ENCODE assay signal across 10 mouse cellular contexts in genomic region chr5:112281676-112282075, GRCm38 (mm10). TPM values are rescaled to one million over a fixed set of nuclear protein-coding genes. Genes with fewer than 3 reads are reported as not detected.
A peak's percentile ranks its signal among the peaks of the same experiment; 100 is the strongest.
DNase-seq lines count a peak whose midpoint lies in the region; ATAC-seq and TF ChIP-seq lines count a peak whose summit lies in the region.
"Had no signal": no experiment of that assay in that cellular context is flagged by ENCODE, and none has a peak within 500 bp of the region (broad histone marks: within the 10 kb centered on the region; RNA-seq: fewer than 3 reads in every experiment).

No protein-coding gene starts in this region.

- DNase-seq in forebrain, postnatal 0 days = no peak
- no peak for DNase-seq in layer of hippocampus, adult 2 months (ENCODE audit: low spot score in 2 of 2)
- DNase-seq in layer of hippocampus, adult 9-11 months = no peak
- DNase-seq in MEL (ENCODE audit: low read depth, low spot score) = peak; percentile 39
- no peak for DNase-seq in gastrocnemius, adult 8-10 months (ENCODE audit: low spot score in 2 of 2)
- DNase-seq: layer of hippocampus, postnatal 36 days had no signal

- no peak for TF ChIP-seq POLR2A in MEL (IDR thresholded peaks at IDR 0.05; ENCODE audit: control insufficient read depth in 1 of 2, insufficient read depth in 1 of 2, low read depth in 1 of 2, low read length in 2 of 2, poor library complexity in 1 of 2)

- H3K9ac ChIP-seq in forebrain, embryonic 12.5 days = no peak overlapping the region
- H3K9ac ChIP-seq in forebrain, postnatal 0 days = no peak overlapping the region
- H3K9ac ChIP-seq in MEL (ENCODE audit: control insufficient read depth, low read depth, low read length, poor library complexity, severe bottlenecking) = no peak overlapping the region
- no peak overlapping the region for H3K9ac ChIP-seq in liver, embryonic 16.5 days (ENCODE audit: low read depth, low read length)
- H3K9ac ChIP-seq: liver, embryonic 14.5 days had no signal

- no peaks in the 10 kb centered on the region for H3K36me3 ChIP-seq in forebrain, embryonic 12.5 days (replicated peaks)
- H3K36me3 ChIP-seq in forebrain, postnatal 0 days (ENCODE audit: insufficient read depth) = no peaks in the 10 kb centered on the region
- H3K36me3 ChIP-seq in MEL (ENCODE audit: control insufficient read depth in 1 of 2, insufficient read depth in 2 of 2, low read length in 2 of 2) = peaks cover 0 to 74% of the 10 kb centered on the region in 2 experiments; a peak in 2 of 4 replicates
- no peaks in the 10 kb centered on the region for H3K36me3 ChIP-seq in liver, embryonic 16.5 days (ENCODE audit: control insufficient read depth, insufficient read depth)

- WGBS in forebrain, embryonic 12.5 days = 83% methylated on average over 4 of the region's 4 CpGs
- WGBS in forebrain, postnatal 0 days = 77% methylated on average over 4 of the region's 4 CpGs
- 55% methylated on average over 4 of the region's 4 CpGs for WGBS in liver, embryonic 16.5 days (ENCODE audit: insufficient replicate concordance)

- peaks cover 49% of the 10 kb centered on the region for H3K4me1 ChIP-seq in forebrain, embryonic 12.5 days
- H3K4me1 ChIP-seq in forebrain, postnatal 0 days (ENCODE audit: insufficient read depth) = no peaks in the 10 kb centered on the region
- peaks cover 16 to 88% of the 10 kb centered on the region in 2 experiments for H3K4me1 ChIP-seq in MEL (ENCODE audit: control insufficient read depth in 1 of 2, insufficient read depth in 2 of 2, low read length in 2 of 2)
- H3K4me1 ChIP-seq in liver, embryonic 16.5 days (ENCODE audit: control insufficient read depth, low read depth, low read length) = peaks cover 88% of the 10 kb centered on the region

- no peak for TF ChIP-seq EP300 in MEL (IDR thresholded peaks at IDR 0.05; ENCODE audit: low read depth in 1 of 2, low read length in 2 of 2)

- no peak for TF ChIP-seq CTCF in forebrain, postnatal 0 days (IDR thresholded peaks at IDR 0.05; ENCODE audit: low read depth)
- TF ChIP-seq CTCF in layer of hippocampus, adult 2 months (conservative IDR thresholded peaks at IDR 0.05) = no peak
- no peak for TF ChIP-seq CTCF in MEL (IDR thresholded peaks at IDR 0.05 in 2 of 3, conservative IDR thresholded peaks at IDR 0.05 in 1 of 3; ENCODE audit: control insufficient read depth in 1 of 3, insufficient read depth in 1 of 3, low read depth in 2 of 3, low read length in 3 of 3, poor library complexity in 1 of 3, severe bottlenecking in 1 of 3)

- TF ChIP-seq RAD21 in MEL (IDR thresholded peaks at IDR 0.05; ENCODE audit: low read depth, low read length) = no peak

- H3K9me3 ChIP-seq in forebrain, embryonic 12.5 days = no peaks in the 10 kb centered on the region
- H3K9me3 ChIP-seq in forebrain, postnatal 0 days (ENCODE audit: low read length) = no peaks in the 10 kb centered on the region
- H3K9me3 ChIP-seq in MEL (replicated peaks; ENCODE audit: insufficient read depth, low read length) = no peaks in the 10 kb centered on the region
- H3K9me3 ChIP-seq in liver, embryonic 16.5 days (replicated peaks; ENCODE audit: control insufficient read depth, low read length) = no peaks in the 10 kb centered on the region

- ATAC-seq in forebrain, embryonic 12.5 days (ENCODE audit: low FRiP score) = no peak
- no peak for ATAC-seq in forebrain, postnatal 0 days
- no peak for ATAC-seq in liver, embryonic 16.5 days (ENCODE audit: low read depth)
- ATAC-seq in monocyte, adult 5-6 weeks (replicated peaks; ENCODE audit: insufficient number of reproducible peaks, low FRiP score, low TSS enrichment, poor library complexity, severe bottlenecking) = no peak

- no peak overlapping the region for H3K4me3 ChIP-seq in forebrain, embryonic 12.5 days (replicated peaks)
- H3K4me3 ChIP-seq in forebrain, postnatal 0 days (ENCODE audit: low read depth, low read length) = no peak overlapping the region
- no peak overlapping the region for H3K4me3 ChIP-seq in layer of hippocampus, adult 2 months
- H3K4me3 ChIP-seq in MEL (ENCODE audit: control insufficient read depth in 1 of 2, insufficient read depth in 1 of 2, low read depth in 2 of 2, low read length in 2 of 2) = no peak overlapping the region
- H3K4me3 ChIP-seq in liver, embryonic 16.5 days (ENCODE audit: low read depth, low read length) = no peak overlapping the region

- H3K79me2 ChIP-seq in MEL (ENCODE audit: control insufficient read depth, insufficient read depth, low read length, poor library complexity) = peaks cover 84% of the 10 kb centered on the region

- H3K27ac ChIP-seq in forebrain, embryonic 12.5 days = peak overlapping the region; percentile 25; the same call in 1 of the 2 replicates
- H3K27ac ChIP-seq in forebrain, postnatal 0 days (ENCODE audit: low read depth, low read length) = no peak overlapping the region
- peak overlapping the region; percentile 18; the same call in 1 of the 2 replicates for H3K27ac ChIP-seq in layer of hippocampus, adult 2 months
- peak overlapping the region; percentile 32 for H3K27ac ChIP-seq in MEL (ENCODE audit: control insufficient read depth, low read depth, low read length)
- peak overlapping the region; percentile 73 for H3K27ac ChIP-seq in liver, embryonic 16.5 days (ENCODE audit: low read length)
- H3K27ac ChIP-seq: liver, embryonic 14.5 days had no signal

- H3K27me3 ChIP-seq in forebrain, embryonic 12.5 days = no peaks in the 10 kb centered on the region
- H3K27me3 ChIP-seq in forebrain, postnatal 0 days (ENCODE audit: insufficient read depth, low read length) = no peaks in the 10 kb centered on the region
- no peaks in the 10 kb centered on the region for H3K27me3 ChIP-seq in MEL (ENCODE audit: control insufficient read depth in 1 of 2, insufficient read depth in 2 of 2, low read length in 2 of 2)
- no peaks in the 10 kb centered on the region for H3K27me3 ChIP-seq in liver, embryonic 16.5 days (ENCODE audit: control insufficient read depth, insufficient read depth, low read depth, low read length)

- H3K4me2 ChIP-seq in forebrain, embryonic 12.5 days = no peak overlapping the region
- H3K4me2 ChIP-seq in forebrain, postnatal 0 days (ENCODE audit: low read depth) = no peak overlapping the region
- H3K4me2 ChIP-seq in liver, embryonic 16.5 days (ENCODE audit: low read depth, low read length) = peak overlapping the region; percentile 17; the same call in 1 of the 2 replicates

TF ChIP-seq in MEL, 35 proteins besides CTCF, POLR2A, EP300 and RAD21 (continues in another document):
- TF ChIP-seq MYB (IDR thresholded peaks at IDR 0.05; ENCODE audit: low read depth, low read length) (no peak), RCOR1 (IDR thresholded peaks at IDR 0.05; ENCODE audit: low read depth, low read length) (no peak)

RNA-seq across cellular contexts. Expression of gene Tpst2, which starts 5.2 kb away (rescaled TPM):
- polyA plus RNA-seq in forebrain, embryonic 12.5 days (2016; fragmentation: Nextera tagmentation; extraction: Ambion mirVana) = 27.1 and 28.6 TPM in 2 replicates
- total RNA-seq in forebrain, postnatal 0 days (2014; rRNA removed) = 43.4 and 45.0 TPM in 2 replicates
- polyA plus RNA-seq in forebrain, postnatal 0 days (2015; fragmentation: Nextera tagmentation; extraction: Ambion mirVana) = 37.9 and 39.0 TPM in 2 replicates
- 10 to 100 TPM; 45.3 to 45.4 TPM for total RNA-seq in layer of hippocampus, adult 2 months (2021)
- total RNA-seq in MEL (2012; rRNA removed) = 63.1 and 86.1 TPM in 2 replicates
- polyA plus RNA-seq in MEL (2012; ENCODE audit: insufficient read depth in 1 of 2, insufficient read length in 2 of 2, low read depth in 1 of 2, low replicate concordance in 2 of 2, missing spikeins in 1 of 2) = 10 to 100 TPM in 1 of 2 experiments, not detected in 1; 57.8 TPM
- 38.5 and 38.8 TPM in 2 replicates for polyA plus RNA-seq in liver, embryonic 16.5 days (2015; fragmentation: Nextera tagmentation; extraction: Ambion mirVana)
- 10 to 100 TPM; 13.4 to 17.6 (median 16.0) TPM for total RNA-seq in gastrocnemius, adult 8-10 months (2022)
- total RNA-seq in monocyte, adult 5-6 weeks (2017) = 60.8 to 104 TPM (median 99.4 TPM) in 3 replicates

RNA-seq across cellular contexts. Expression of gene Crybb1, which starts 26.1 kb away (rescaled TPM):
- polyA plus RNA-seq in forebrain, embryonic 12.5 days (2016; fragmentation: Nextera tagmentation; extraction: Ambion mirVana) = 1.2 and 1.3 TPM in 2 replicates
- 5.0 and 6.3 TPM in 2 replicates for total RNA-seq in forebrain, postnatal 0 days (2014; rRNA removed)
- 10.4 and 10.8 TPM in 2 replicates for polyA plus RNA-seq in forebrain, postnatal 0 days (2015; fragmentation: Nextera tagmentation; extraction: Ambion mirVana)
- 1 to 10 TPM; 6.4 to 7.8 TPM for total RNA-seq in layer of hippocampus, adult 2 months (2021)
- total RNA-seq in MEL (2012; rRNA removed) = 0.27 TPM in 1 of 2 replicates, not detected in the other
- polyA plus RNA-seq in MEL (2012; ENCODE audit: insufficient read depth in 1 of 2, insufficient read length in 2 of 2, low read depth in 1 of 2, low replicate concordance in 2 of 2, missing spikeins in 1 of 2) = under 1 TPM in 1 of 2 experiments, not detected in 1; 0.24 TPM
- 0.28 and 0.32 TPM in 2 replicates for polyA plus RNA-seq in liver, embryonic 16.5 days (2015; fragmentation: Nextera tagmentation; extraction: Ambion mirVana)
- 1 to 10 TPM; 1.2 to 2.7 (median 2.2) TPM for total RNA-seq in gastrocnemius, adult 8-10 months (2022)
- total RNA-seq in monocyte, adult 5-6 weeks (2017) = not detected in 3 replicates

RNA-seq across cellular contexts. Expression of gene Cryba4, which starts 29.4 kb away (rescaled TPM):
- polyA plus RNA-seq in forebrain, embryonic 12.5 days (2016; fragmentation: Nextera tagmentation; extraction: Ambion mirVana) = 1.2 and 1.4 TPM in 2 replicates
- total RNA-seq in forebrain, postnatal 0 days (2014; rRNA removed) = 2.5 TPM in 1 of 2 replicates, not detected in the other
- 2.4 and 2.6 TPM in 2 replicates for polyA plus RNA-seq in forebrain, postnatal 0 days (2015; fragmentation: Nextera tagmentation; extraction: Ambion mirVana)
- total RNA-seq in layer of hippocampus, adult 2 months (2021) = 1 to 10 TPM; 1.0 to 1.5 TPM
- 0.29 and 0.39 TPM in 2 replicates for total RNA-seq in MEL (2012; rRNA removed)
- polyA plus RNA-seq in MEL (2012; ENCODE audit: insufficient read depth in 1 of 2, insufficient read length in 2 of 2, low read depth in 1 of 2, low replicate concordance in 2 of 2, missing spikeins in 1 of 2) = under 1 TPM in 1 of 2 experiments, not detected in 1; 0.77 TPM
- 0.49 and 0.67 TPM in 2 replicates for polyA plus RNA-seq in liver, embryonic 16.5 days (2015; fragmentation: Nextera tagmentation; extraction: Ambion mirVana)
- under 1 TPM in 2 of 4 experiments, not detected in 2; 0.40 to 0.58 TPM for total RNA-seq in gastrocnemius, adult 8-10 months (2022)
- 1.8 to 2.1 TPM in 2 of 3 replicates, not detected in the other for total RNA-seq in monocyte, adult 5-6 weeks (2017)

RNA-seq across cellular contexts. Expression of gene Tfip11, which starts 44.5 kb away (rescaled TPM):
- 38.1 and 39.5 TPM in 2 replicates for polyA plus RNA-seq in forebrain, embryonic 12.5 days (2016; fragmentation: Nextera tagmentation; extraction: Ambion mirVana)
- 15.6 and 20.8 TPM in 2 replicates for total RNA-seq in forebrain, postnatal 0 days (2014; rRNA removed)
- 20.5 and 26.9 TPM in 2 replicates for polyA plus RNA-seq in forebrain, postnatal 0 days (2015; fragmentation: Nextera tagmentation; extraction: Ambion mirVana)
- 10 to 100 TPM; 40.6 to 40.8 TPM for total RNA-seq in layer of hippocampus, adult 2 months (2021)
- 30.3 and 34.6 TPM in 2 replicates for total RNA-seq in MEL (2012; rRNA removed)
- 10 to 100 TPM in 1 of 2 experiments, not detected in 1; 44.7 TPM for polyA plus RNA-seq in MEL (2012; ENCODE audit: insufficient read depth in 1 of 2, insufficient read length in 2 of 2, low read depth in 1 of 2, low replicate concordance in 2 of 2, missing spikeins in 1 of 2)
- 11.8 and 12.6 TPM in 2 replicates for polyA plus RNA-seq in liver, embryonic 16.5 days (2015; fragmentation: Nextera tagmentation; extraction: Ambion mirVana)
- 10 to 100 TPM; 11.9 to 14.7 (median 14.2) TPM for total RNA-seq in gastrocnemius, adult 8-10 months (2022)
- total RNA-seq in monocyte, adult 5-6 weeks (2017) = 30.1 to 62.0 TPM (median 39.9 TPM) in 3 replicates
